Mouse (Mus musculus): ENCODE data around the gene Thsd4. TPM values are rescaled to one million over a fixed set of nuclear protein-coding genes. Genes with fewer than 3 reads are reported as not detected.
A peak's percentile ranks its signal among the peaks of the same experiment; 100 is the strongest.

Gene Thsd4
- polyA plus RNA-seq, 1 experiment from 2014 or later, result 1.8 TPM

DNA sequence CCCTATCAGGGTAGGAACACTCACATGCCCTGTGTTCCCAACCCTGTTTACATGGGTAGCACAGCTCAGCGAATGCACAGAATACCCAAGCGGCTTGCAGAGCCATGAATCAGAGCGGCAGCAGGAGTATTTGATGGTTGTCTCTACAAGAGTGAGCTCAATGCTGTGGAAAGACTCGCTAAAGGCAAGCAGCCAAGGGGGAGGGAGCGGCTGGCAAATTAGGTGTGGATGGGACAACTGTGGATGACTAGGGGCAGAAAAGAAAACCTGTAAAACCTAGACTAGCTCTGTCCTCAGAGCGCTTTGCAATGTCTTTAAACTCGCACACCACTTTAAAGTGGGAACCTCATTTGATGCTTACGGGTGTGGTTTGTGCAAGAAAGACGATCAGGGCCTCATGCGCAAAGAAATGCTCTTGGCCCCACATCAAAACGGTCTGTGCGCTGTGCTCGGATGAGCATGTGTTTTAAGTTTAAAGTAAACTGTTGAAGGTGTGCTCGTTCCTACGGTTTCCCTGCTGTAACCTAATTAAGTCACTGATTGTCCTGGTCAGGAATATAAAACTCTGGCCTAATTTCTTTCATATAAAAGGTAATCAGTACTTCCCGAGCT, 30.3 kb downstream of the Thsd4 start:
- CTCF ChIA-PET, result no interaction called here
- no peak for TF ChIP-seq CTCF (IDR thresholded peaks at IDR 0.05)
- POLR2A ChIA-PET, result no interaction called here
- DNase-seq (ENCODE audit: low read depth, low spot score) (no peak), ATAC-seq (no peak)
- in situ Hi-C loops (cut with MboI; ENCODE audit: low pct_unique_long_range_greater_than_20kb), result no loop called here
- H3K27me3 ChIP-seq, result peaks cover 6% of the 10 kb centered on the region

- CTCF ChIA-PET, result no interaction called here
- ATAC-seq (no peak), DNase-seq (ENCODE audit: low read depth, low spot score) (no peak)
- in situ Hi-C loops (cut with MboI; ENCODE audit: low pct_unique_long_range_greater_than_20kb), result no loop called here
- TF ChIP-seq CTCF (IDR thresholded peaks at IDR 0.05), result no peak
- POLR2A ChIA-PET, result no interaction called here
- peaks cover 6% of the 10 kb centered on the region for H3K27me3 ChIP-seq
These were observed 30.8 kb downstream of the Thsd4 start for GRCm38 (mm10) chr9:60491079-60491478.

DNA sequence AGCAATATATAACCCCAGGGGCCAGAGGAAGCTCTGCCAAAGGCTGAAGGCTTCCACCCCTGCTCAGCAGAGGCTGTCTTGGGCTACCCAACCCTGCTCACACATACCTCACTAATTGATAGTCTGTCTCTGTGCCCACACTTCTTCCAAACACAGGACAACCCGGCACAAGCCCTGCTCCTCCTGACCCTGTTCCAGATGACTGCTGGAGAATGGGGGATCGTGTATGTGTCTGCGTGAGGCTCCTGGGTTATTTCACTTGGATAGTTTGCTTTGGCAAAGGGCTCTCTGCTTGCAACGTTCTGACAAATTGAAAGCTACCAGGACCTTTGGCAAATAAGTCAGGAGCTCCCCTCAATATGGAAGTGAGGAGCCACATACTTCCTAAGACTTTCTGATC, 33.0 kb downstream of the Thsd4 start:
- no peak for TF ChIP-seq CTCF (IDR thresholded peaks at IDR 0.05)
- POLR2A ChIA-PET, result no interaction called here
- H3K27me3 ChIP-seq, result peaks cover 6% of the 10 kb centered on the region
- DNase-seq (ENCODE audit: low read depth, low spot score), result no peak
- ATAC-seq, result no peak
- in situ Hi-C loops (cut with MboI; ENCODE audit: low pct_unique_long_range_greater_than_20kb), result no loop called here
- CTCF ChIA-PET, result no interaction called here

DNA sequence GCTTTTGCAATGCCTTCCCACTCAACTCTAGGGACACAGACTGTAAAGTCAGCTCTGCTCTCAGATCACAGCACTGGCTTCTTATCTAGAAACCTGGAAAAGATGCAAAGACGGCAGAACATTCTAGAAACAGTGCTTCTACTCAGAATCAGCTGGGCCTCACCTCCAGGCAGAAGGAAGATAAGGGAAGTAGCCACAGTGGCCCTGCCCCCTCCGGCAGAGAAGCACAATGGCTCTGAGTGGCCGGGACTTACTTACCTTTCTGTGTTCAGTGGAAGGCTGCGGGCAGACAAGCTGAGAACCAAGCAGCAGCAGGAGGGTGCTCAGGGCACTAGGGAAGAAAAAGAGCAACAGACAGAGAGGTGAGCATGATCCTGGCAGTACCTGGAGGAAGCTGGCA, 39.7 kb downstream of the Thsd4 start:
- POLR2A ChIA-PET, result no interaction called here
- no peaks in the 10 kb centered on the region for H3K27me3 ChIP-seq
- CTCF ChIA-PET, result interaction anchor here (1.4 kb wide), 1 partner anchor 18 kb away, joined by 3 read pairs; no protein-coding TSS in a partner anchor
- DNase-seq (ENCODE audit: low read depth, low spot score) (no peak), ATAC-seq (no peak)
- in situ Hi-C loops (cut with MboI; ENCODE audit: low pct_unique_long_range_greater_than_20kb), result no loop called here
- TF ChIP-seq CTCF (IDR thresholded peaks at IDR 0.05), result no peak

DNA sequence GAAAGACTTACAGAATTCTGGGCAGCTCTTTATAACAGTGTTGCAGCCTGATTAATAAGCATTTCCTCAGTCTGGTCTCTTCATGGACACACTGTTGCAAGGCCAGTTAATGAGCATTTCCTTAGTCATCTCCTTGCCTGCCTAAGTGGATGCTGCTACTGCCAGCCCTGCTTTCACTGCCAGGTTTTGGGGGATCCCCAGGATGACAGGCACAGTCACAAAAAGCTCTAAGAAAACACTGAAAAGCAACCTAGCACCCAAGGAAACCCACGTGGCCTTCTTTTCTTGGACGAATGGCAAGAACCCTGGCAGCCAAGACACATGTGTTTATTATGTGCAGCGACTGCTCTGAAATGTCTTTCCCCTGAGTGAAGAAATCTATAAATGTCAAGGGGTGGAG, 41.8 kb downstream of the Thsd4 start:
- TF ChIP-seq CTCF (IDR thresholded peaks at IDR 0.05), result no peak
- DNase-seq (ENCODE audit: low read depth, low spot score) (no peak), ATAC-seq (no peak)
- POLR2A ChIA-PET, result no interaction called here
- in situ Hi-C loops (cut with MboI; ENCODE audit: low pct_unique_long_range_greater_than_20kb), result no loop called here
- CTCF ChIA-PET, result no interaction called here
- no peaks in the 10 kb centered on the region for H3K27me3 ChIP-seq

GRCm38 (mm10) chr9:60478806-60479205, 43.0 kb downstream of the Thsd4 start:
- DNase-seq (ENCODE audit: low read depth, low spot score), result no peak
- POLR2A ChIA-PET, result interaction anchor here (0.5 kb wide), 1 partner anchor 158 kb away, joined by 3 read pairs; no protein-coding TSS in a partner anchor
- ATAC-seq, result no peak
- in situ Hi-C loops (cut with MboI; ENCODE audit: low pct_unique_long_range_greater_than_20kb), result no loop called here
- CTCF ChIA-PET, result interaction anchor here (1.0 kb wide), 1 partner anchor 10 kb away, joined by 4 read pairs; no protein-coding TSS in a partner anchor
- no peak for TF ChIP-seq CTCF (IDR thresholded peaks at IDR 0.05)
- H3K27me3 ChIP-seq, result no peaks in the 10 kb centered on the region

DNA sequence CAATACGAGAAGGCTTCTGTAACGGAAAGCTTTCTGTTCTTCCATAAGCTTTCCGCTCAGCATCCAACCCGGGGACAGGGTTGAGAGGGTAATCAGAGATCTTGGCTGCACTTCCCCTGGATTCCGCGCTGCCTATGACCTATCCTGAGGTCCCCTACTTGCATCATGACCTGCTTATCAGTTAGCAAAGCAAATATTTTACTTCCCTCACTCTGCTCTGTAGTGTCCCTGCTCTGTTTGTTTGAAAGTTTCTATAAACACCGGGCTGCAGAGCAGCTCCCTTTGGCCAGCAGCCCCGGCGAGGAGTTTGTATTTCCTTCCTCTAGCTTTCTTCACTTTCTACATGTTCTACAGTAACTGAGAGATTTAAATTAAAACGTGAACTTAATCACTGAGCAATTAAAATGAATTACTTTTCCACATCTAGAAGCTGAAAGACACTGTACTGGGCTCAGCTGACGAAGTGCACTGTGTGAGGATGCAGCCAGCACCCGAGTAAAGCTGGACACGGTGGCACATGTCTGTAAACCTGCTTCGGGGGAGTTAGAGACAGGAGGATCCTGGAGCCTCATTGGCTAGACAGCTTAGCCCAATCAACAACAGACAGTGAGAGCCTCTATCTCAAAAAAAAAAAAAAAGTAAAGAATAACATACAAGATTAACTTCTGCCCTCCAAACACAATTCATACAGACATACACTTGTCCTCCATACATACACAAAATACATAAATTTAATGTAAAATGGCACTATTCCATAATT, 43.7 kb downstream of the Thsd4 start:
- no peaks in the 10 kb centered on the region for H3K27me3 ChIP-seq
- TF ChIP-seq CTCF (IDR thresholded peaks at IDR 0.05), result no peak
- DNase-seq (ENCODE audit: low read depth, low spot score) (no peak), ATAC-seq (no peak)
- ChIA-PET POLR2A (interaction anchor here (0.5 kb wide), 1 partner anchor 159 kb away, joined by 3 read pairs; no protein-coding TSS in a partner anchor), CTCF (interaction anchor here (1.0 kb wide), 1 partner anchor 9 kb away, joined by 4 read pairs; no protein-coding TSS in a partner anchor)
- in situ Hi-C loops (cut with MboI; ENCODE audit: low pct_unique_long_range_greater_than_20kb), result no loop called here

DNA sequence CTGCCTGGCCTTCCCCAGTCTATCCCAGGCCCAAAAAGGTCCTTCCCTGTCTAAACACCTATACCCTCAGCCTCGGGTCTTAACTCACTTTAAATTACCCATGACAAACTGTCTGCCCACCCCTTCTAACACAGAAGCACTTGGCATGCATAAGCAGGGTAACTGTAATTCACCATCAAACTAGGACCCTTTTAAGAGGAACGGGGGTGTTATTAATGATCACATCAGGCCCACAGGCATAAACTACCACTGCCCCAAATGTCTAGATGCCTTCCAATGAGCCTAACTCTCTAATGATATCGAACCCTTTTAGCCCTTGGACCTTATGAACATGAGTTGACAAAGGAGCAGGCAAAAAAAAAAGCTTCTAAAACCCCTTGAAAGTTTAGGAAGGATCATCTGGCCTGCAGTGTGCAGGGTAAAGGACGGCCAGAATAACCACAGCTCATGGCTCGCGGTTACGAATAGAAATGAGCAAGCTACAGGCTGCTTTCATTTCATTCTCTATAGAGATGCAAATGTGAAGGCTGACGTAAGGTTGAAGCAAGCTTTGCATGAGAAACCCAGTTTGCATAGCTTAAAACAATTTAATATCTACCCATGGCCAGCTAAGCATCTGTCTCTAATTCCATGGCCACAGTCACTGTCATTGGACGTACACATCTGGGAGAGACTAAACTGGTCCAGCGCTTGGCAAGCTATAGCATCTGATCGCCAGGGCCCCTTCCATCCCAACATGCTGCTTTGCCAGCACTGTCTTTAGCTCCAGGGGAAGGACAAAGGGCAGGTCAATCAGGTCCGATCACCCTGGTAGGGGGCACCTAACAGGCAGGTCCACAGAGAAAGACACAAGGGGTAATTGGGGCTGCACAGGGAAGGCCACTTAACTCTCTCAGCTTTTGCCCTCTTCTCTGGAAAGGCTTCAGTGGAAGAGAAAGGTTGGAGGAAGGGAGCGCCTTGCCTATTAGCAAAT, 61.5 kb downstream of the Thsd4 start:
- CTCF ChIA-PET, result interaction anchor here (1.3 kb wide), 1 partner anchor 70 kb away, joined by 3 read pairs; no protein-coding TSS in a partner anchor
- no peak for ATAC-seq
- DNase-seq (ENCODE audit: low read depth, low spot score), result no peak
- POLR2A ChIA-PET, result no interaction called here
- no peaks in the 10 kb centered on the region for H3K27me3 ChIP-seq
- in situ Hi-C loops (cut with MboI; ENCODE audit: low pct_unique_long_range_greater_than_20kb), result no loop called here
- TF ChIP-seq CTCF (IDR thresholded peaks at IDR 0.05), result no peak

DNA sequence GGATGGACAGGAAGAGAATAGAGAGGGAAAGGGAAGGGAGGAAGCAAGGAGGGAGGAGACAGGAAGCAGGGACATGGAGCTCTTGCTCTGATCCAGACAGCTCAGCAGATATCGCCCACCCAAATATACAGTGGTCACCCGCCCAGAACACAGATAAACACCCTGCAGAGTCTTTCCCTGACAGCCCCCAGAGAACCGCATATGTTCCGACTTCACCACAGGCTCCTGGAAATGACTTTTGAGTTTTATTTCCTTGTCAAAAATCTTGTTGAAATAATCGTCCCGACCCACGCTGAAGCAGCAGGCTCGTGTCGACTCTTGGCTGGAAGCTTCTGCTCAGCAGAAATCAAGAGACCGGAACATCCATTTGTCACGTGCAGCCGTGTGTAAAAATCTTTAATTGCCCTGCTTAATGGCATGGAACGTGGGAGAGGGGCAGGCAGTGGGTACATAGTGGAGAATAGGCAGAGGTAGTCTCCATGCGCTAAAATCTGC, 63.3 kb downstream of the Thsd4 start:
- in situ Hi-C loops (cut with MboI; ENCODE audit: low pct_unique_long_range_greater_than_20kb), result no loop called here
- H3K27me3 ChIP-seq, result no peaks in the 10 kb centered on the region
- DNase-seq (ENCODE audit: low read depth, low spot score) (peak; percentile 13), ATAC-seq (no peak)
- CTCF ChIA-PET, result no interaction called here
- POLR2A ChIA-PET, result no interaction called here
- no peak for TF ChIP-seq CTCF (IDR thresholded peaks at IDR 0.05)
